Mouse (Mus musculus) urinary bladder, postnatal 25 days (tissue): ENCODE measurements around the gene Gadd45b.

Experiments
- DNase-seq: peaks from one replicate; pipeline ENCODE4 v3.0.0; 2022; ENCODE audit warnings: low spot score

The Gadd45b gene

GRCm38 (mm10) chr10:80929299-80930226 lies at the start of gene Gadd45b:
TSS of gene Gadd45b (plus strand) at chr10:80930073.
- DNase-seq = peak; percentile 97

- DNase-seq = peak; percentile 62
Measured at GRCm38 (mm10) chr10:80880131-80880641, 49.7 kb upstream of the Gadd45b start.

DNA sequence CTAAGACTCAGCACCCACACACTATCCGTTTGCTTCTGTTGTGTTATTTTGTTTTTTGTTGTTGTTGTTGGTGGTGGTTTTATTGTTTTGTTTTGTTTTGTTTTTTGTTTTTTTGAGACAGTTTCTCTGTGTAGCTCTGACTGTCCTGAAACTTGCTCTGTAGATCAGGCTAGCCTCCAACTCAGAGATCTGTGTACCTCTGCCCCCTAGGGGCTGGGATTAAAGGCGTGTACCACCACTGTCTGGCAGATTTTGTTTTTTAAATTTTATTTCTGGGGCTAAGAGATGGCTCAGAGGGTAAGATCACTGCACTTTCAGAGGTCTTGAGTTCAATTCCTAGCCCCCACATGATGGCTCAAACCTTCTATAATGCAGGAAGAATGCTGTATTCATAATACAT lies 49.0 kb upstream of the Gadd45b start:
- DNase-seq = no peak

DNA sequence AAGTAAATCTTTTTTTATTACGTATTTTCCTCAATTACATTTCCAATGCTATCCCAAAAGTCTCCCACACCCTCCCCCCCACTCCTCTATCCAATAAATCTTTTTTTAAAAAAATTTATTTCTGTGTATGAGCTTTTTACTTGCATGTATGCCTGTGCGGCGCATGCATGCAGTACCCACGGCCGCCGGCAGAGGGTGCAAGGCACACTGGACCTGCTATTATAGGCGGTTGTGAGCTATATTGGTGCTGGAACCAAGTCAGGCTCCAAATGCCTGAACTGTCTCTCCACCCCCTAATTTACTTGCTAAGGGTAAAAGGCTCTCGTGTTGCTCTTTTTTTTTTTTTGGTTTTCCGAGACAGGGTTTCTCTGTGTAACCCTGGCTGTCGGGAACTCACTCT lies 48.6 kb upstream of the Gadd45b start:
- peak; percentile 67 for DNase-seq

GRCm38 (mm10) chr10:80887181-80887580 lies 42.7 kb upstream of the Gadd45b start:
- no peak for DNase-seq

DNA sequence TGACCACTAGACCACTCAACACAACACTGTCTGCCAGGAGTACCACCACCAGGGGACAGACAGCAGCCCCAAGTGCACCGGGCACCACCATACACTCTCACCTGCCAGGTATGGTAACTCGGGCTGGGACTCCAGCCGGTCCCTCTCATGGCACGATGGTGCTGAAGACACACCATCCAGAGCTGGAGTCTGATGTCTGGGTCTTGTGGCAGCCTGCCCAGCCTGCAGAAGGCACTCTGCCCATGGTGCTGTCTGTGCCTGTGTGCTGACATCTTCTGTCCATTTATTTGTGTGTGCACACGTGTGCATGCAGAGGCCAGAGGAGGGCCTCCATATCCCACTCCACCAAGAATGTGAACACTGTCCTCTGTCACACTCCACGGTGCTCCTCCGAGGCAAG lies 34.8 kb upstream of the Gadd45b start:
- DNase-seq = no peak

GRCm38 (mm10) chr10:80895697-80896096 lies 34.2 kb upstream of the Gadd45b start:
- DNase-seq = no peak

DNA sequence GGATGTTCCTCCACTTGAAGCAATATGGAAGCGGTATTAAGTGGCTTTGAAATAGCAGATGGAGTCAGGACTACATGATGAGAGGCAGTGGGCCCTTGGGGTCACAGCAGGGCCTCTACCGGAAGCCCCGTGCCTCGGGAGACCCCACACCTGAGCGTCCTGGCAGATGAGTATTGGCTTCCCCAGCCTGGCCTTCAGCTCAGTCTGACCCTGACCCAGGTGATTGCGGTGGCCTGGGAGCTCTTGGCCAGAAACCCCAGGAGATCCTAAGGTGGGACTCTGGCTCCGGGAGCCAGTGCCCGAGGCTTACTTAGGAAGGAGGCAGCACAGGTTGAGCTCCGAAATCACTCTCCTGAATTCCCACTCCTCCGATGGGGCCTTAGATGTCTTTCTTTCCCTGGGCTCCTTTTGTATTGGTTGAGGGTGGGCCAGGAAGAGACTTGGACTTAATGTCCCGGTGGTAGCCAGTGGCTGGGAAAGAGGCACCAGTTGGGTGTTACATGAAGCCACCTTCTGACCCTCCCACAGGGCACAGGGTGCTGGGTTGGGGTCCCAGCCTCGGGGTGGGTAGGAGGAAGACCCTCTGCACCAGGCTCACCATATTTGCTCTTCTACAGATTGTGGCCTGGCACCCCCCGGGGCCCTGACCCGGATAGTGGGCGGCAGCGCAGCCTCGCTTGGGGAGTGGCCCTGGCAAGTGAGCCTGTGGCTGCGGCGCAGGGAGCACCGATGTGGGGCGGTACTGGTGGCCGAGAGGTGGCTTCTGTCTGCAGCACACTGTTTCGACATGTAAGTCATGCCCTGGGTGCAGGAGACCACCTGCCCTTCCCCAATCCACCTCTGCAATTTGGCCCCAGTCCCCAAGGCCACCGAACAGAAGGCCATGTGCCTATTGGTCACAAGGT lies 33.0 kb upstream of the Gadd45b start:
- no peak for DNase-seq

DNA sequence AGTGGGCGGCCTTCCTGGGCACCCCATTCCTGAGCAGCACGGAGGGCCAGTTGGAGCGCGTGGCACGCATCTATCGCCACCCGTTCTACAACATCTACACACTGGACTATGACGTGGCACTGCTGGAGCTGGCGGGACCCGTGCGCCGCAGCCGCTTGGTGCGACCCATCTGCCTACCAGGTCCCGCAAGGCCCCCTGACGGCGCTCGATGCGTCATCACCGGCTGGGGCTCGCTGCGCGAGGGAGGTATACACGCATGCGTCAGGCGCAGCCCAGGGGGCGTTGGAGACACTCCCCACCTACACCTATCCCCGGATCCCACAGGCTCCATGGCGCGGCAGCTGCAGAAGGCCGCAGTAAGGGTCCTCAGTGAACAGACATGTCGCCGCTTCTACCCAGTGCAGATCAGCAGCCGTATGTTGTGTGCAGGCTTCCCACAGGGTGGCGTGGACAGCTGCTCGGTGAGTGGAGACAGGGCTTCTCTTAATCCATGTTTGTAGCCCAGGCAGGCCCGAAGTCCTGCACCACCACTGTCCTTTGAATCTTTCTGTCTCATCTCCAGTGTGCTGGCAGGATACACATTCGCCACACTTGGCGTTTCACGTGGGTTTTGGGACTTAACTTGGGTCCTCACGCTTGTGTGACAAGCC lies 31.9 kb upstream of the Gadd45b start:
- DNase-seq = no peak

DNA sequence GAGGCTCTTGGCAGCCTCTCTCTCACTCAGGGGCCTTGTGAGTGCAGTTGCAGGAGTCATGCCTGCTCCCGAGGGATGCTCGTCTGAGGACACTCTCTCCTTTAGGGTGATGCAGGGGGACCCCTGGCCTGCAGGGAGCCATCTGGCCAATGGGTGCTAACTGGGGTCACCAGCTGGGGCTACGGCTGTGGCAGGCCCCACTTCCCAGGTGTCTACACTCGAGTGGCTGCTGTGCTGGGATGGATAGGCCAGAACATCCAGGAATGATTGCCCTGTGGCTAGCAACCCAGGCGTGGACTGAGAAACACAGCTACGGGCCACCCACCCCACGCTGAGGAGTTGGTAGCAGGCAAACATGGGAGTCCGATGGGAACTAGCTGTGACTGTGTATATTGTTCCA lies 30.8 kb upstream of the Gadd45b start:
- DNase-seq = no peak

- no peak for DNase-seq
Measured at GRCm38 (mm10) chr10:80899591-80900317, 30.1 kb upstream of the Gadd45b start.

DNA sequence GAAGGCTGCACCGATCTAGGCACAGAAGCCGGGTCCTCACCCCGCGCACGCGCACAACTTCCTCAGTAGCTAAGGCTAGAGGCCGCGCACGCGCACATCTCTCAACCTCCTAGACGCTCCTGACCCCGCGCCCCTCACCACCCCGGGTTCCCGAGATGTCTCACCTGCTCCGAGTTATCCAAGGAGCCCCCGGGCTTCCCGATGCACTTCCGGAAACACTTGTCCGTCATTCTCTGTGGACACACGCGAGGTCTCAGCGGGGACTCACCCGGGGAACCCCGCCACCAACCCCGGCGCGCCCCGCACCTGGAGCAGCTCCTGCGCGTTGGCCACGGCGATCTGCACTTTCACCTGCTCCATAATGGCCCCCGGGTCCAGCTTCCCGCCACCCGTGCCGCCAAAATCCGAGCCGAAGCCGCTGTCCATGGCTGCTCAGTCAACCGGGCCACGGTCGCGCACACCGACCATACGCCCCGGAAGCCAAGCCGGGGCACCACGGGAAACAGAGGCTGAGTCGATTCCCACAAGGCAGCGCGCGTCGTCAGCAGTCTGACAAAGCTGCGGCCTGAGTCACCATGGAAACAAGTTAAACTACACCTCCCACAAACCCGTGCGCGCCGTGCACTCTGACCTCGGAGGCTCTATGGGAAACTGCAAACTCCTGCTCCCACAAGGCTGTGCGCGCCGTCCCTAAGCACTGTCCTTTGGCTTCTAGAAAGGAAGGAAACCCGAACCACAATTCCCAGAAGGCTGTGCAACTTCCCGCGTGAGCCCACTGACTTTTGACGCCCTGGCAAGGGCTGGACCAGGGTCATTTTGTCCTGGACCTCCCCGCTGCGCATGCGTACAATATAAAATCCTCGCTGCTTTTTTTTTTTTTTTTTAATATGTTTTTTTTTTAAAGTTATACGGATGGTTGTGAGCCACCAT lies 29.3 kb upstream of the Gadd45b start, which contains the start of gene Timm13:
Gene Timm13, minus strand, starts transcription at position 652 of the 930 bp plus-strand sequence.
- peak; percentile 88 for DNase-seq

DNA sequence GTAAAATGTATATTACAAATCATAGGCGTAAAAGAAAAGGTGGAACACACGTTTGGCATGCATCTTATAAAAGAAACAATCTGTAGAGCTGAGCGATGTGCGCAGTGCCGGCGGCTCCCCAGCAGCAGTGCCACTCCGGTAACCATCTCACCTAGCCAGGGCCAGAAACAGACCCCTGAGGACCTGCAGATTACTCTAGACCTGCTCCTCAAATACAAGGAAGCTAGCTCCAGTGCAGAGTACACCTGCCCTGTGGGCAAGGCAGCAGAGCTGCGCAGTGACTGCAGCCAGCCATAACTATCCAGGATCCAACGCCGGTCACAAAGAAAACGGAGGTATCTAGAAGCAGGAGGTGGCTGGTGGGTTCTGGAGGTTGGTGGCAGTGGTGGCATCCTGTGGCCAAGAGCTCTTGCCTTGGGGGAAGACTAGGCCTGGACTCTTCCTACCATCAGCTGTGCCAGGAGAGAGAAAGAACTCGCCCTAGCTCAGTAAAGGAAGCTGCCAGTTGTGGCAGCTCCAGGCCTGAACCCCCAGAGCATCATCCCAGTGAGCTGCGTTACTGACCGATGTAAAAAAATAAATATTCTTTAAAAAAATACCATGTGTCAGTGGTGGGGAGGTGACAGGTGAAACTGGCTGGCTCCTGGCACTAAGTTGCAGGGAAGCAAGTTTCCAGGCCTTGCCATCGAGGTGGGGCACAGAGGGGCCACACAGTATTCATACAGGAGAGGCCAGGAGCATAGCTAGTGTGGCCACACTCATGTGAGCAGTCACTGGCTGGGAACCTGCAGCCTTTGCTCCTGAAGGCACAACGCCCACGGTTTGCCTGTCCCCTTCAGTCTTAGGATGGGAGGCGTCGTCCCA lies 28.2 kb upstream of the Gadd45b start:
- no peak for DNase-seq

DNA sequence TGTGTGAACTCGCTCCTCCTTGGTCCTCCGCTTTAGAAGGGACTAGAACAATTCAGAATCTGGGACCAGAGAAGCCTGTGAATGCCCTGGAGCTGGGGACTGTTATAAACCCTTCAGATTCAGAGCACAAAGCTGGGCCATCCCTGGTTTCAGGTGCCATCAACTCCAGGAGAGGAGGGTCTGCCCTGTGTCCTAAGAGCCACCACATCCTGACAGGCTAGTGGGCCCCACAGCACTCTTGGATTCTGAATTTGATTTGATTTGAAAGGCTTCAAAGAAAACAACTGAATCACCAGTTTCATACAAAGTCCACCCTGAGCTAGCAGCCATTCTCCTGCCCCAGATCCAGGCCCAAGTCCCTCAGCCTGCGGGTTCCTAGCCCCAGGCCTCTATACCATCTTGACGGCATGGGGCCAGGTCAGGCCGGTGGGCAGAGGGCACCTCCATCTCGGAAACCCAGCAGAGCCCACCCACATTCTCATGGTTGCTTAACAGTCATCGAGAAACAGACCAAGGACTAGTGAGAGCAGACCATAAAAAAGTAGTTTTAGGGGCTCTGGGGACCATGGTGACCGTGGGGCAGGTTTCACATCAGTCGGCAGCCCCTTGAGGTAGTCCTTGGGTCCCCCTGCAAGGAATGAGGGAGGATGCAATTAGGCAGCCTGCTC lies 27.5 kb upstream of the Gadd45b start:
- DNase-seq = no peak

GRCm38 (mm10) chr10:80903282-80903681 lies 26.6 kb upstream of the Gadd45b start:
- DNase-seq = no peak

DNA sequence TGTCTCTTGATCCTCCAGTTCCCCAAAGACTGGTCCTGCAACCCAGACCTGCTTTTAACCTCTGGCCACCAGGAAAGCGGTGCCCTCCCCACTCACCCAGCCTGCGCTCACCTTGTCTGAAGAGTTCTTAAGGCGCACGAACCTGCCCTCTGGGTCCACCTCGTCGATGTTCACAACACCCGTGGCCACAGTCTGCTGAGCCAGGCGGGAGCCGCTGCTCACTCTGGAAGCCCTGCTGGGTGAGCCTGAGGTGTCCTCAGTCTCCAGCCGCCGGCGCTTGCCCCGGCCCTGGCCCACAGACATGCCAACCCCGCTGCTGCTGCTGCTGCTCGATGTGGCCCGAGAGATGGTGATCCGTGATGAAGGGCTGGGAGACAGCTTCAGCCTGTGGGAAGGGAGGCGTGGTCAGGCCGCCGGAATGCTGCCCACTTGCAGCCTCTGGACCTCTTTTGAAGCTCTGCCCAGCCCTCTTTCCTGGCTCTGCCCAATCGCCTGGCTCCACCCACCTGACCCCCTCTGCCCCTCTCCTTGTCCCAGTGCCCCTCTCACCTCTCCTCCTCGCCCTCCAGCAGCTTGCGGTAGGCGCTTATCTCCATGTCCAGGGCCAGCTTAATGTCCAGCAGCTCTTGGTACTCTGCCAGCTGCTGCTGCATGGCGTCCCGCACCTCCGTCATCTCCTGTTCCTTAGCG lies 25.7 kb upstream of the Gadd45b start:
- no peak for DNase-seq

DNA sequence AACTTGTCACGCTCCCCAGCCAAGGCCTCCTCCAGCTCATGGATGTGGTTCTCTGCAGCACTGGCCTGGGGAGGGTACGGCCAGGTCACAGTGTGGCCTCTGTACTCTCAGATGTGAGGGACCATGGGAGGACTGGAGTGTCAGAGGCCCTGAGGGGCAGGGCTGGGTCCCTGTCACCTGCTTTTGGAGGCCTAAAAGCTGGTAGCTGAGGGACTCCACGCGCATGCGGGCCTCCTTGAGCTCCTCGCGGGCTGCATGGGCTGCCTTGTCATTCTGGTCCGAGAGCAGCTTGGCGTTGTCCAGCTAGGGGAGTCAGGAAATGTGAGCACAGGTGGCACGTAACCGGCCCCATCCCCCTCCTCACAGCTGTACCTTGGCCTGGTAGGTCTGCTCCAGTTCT lies 25.2 kb upstream of the Gadd45b start:
- no peak for DNase-seq
